Mouse (Mus musculus) embryonic facial prominence, embryonic 11.5 days (tissue): ENCODE results near the gene Sltm. TPM values are rescaled to one million over a fixed set of nuclear protein-coding genes. Genes with fewer than 3 reads are reported as not detected.

ENCODE experiments used
- ATAC-seq: fragments of 200-750 bp; cut with Nextera tagmentation; replicated peaks from 2 replicates; pipeline ENCODE4 v1.8.0; 2017; ENCODE audit warnings: low read depth; ENCODE audit not compliant: insufficient number of reproducible peaks, low FRiP score, low TSS enrichment
- DNase-seq: peaks from one replicate; pipeline ENCODE4 v3.0.0-alpha.2; 2015; ENCODE audit warnings: low spot score
- H3K27ac ChIP-seq: fragments of 300-500 bp; sonication (generic); replicated peaks from 2 replicates; pipeline ENCODE4 v1.5.1; 2014; ENCODE audit warnings: mild to moderate bottlenecking, low read depth, low read length, control low read depth
- H3K27me3 ChIP-seq: fragments of 300-500 bp; sonication (generic); 2 replicates; pipeline ENCODE4 v1.6.1; 2014; ENCODE audit warnings: mild to moderate bottlenecking, low read length, moderate library complexity, mixed read lengths; ENCODE audit not compliant: control insufficient read depth, insufficient read depth
- H3K36me3 ChIP-seq: fragments of 300-500 bp; sonication (generic); replicated peaks from 2 replicates; pipeline ENCODE4 v1.6.1; 2014; ENCODE audit warnings: low read depth, mild to moderate bottlenecking, low read length, moderate library complexity, mixed read lengths; ENCODE audit not compliant: control insufficient read depth, insufficient read depth
- H3K4me1 ChIP-seq: fragments of 300-500 bp; sonication (generic); 2 replicates; pipeline ENCODE4 v1.6.1; 2014; ENCODE audit warnings: low read length, mixed read lengths; ENCODE audit not compliant: control insufficient read depth, insufficient read depth
- H3K4me2 ChIP-seq: fragments of 300-500 bp; sonication (generic); 2 replicates; pipeline ENCODE4 v1.6.1; 2014; ENCODE audit warnings: low read depth, mild to moderate bottlenecking, control low read depth, low read length, moderate library complexity
- H3K4me3 ChIP-seq: fragments of 300-500 bp; sonication (generic); 2 replicates; pipeline ENCODE4 v1.5.1; 2014; ENCODE audit warnings: low read depth, low read length, control low read depth
- H3K9ac ChIP-seq: fragments of 300-500 bp; sonication (generic); replicated peaks from 2 replicates; pipeline ENCODE4 v1.6.1; 2014; ENCODE audit warnings: mild to moderate bottlenecking, control low read depth, low read length
- H3K9me3 ChIP-seq: fragments of 300-500 bp; sonication (generic); replicated peaks from 2 replicates; pipeline ENCODE4 v1.6.1; 2016; ENCODE audit warnings: mild to moderate bottlenecking, low read length, inconsistent platforms, mixed read lengths; ENCODE audit not compliant: control insufficient read depth
- WGBS: fragments of 180-500 bp; shearing (Covaris S2); extraction: QIAGEN DNeasy Blood & Tissue Kit; methylation state at CpG from one replicate; pipeline ENCODE4 v1.1.7; 2014; 5-methylcytosine and 5-hydroxymethylcytosine counted together
- polyA plus RNA-seq: library from polyadenylated mRNA; unstranded; fragments of >200 nt; fragmentation: Nextera tagmentation; extraction: Ambion mirVana; gene quantifications from 2 replicates; pipeline ENCODE4 v1.2.1, GENCODE M21; 2014

Gene Sltm
- polyA plus RNA-seq, 1 experiment from 2014 or later: 61.9 TPM

GRCm38 (mm10) chr9:70506787-70507186, 35.8 kb upstream of the Sltm start:
- Histone ChIP-seq H3K9me3 (no peaks in the 10 kb centered on the region), H3K4me3 (no peak overlapping the region), H3K36me3 (no peaks in the 10 kb centered on the region), H3K27me3 (no peaks in the 10 kb centered on the region), H3K9ac (no peak overlapping the region), H3K4me1 (no peaks in the 10 kb centered on the region), H3K4me2 (no peak overlapping the region), H3K27ac (no peak overlapping the region)
- no peak for DNase-seq
- ATAC-seq: no peak
- WGBS: 82% methylated on average over 8 of the region's 8 CpGs

DNA sequence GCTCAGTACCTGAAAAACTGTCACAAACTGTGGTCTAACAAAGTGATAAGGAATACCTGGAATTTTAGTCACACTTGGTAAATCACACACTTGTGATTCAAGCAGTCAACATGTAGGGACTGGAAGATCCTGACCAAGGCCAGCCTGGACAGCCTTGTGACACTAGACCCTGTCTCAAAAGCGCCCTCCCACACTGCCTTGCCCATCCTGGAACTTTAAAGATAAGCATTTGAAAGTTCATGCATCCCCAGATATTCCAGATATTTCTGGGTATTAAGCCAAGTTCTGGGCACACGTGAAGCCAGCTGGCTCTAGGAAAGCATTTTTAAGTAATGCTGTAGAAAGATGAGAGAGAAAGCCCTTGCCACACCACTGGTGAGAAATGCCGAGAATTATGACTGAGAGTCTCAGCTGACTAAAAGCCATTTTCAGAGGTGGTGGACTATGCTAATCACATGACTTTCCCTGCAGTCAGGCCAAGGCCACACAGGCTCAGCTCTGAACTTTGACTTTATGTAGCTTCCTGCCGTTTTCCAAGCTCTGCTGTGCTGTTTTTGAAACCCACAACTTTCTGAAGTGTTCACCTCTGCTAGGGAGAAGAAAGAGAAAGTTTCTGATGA, 32.5 kb upstream of the Sltm start:
- H3K27me3 ChIP-seq: no peaks in the 10 kb centered on the region
- no peaks in the 10 kb centered on the region for H3K9me3 ChIP-seq
- DNase-seq (no peak), ATAC-seq (no peak)
- H3K27ac ChIP-seq: no peak overlapping the region
- WGBS: 73% methylated on average over 4 of the region's 4 CpGs
- no peak overlapping the region for H3K4me2 ChIP-seq
- H3K4me3 ChIP-seq: no peak overlapping the region
- no peaks in the 10 kb centered on the region for H3K36me3 ChIP-seq
- no peaks in the 10 kb centered on the region for H3K4me1 ChIP-seq
- no peak overlapping the region for H3K9ac ChIP-seq

DNA sequence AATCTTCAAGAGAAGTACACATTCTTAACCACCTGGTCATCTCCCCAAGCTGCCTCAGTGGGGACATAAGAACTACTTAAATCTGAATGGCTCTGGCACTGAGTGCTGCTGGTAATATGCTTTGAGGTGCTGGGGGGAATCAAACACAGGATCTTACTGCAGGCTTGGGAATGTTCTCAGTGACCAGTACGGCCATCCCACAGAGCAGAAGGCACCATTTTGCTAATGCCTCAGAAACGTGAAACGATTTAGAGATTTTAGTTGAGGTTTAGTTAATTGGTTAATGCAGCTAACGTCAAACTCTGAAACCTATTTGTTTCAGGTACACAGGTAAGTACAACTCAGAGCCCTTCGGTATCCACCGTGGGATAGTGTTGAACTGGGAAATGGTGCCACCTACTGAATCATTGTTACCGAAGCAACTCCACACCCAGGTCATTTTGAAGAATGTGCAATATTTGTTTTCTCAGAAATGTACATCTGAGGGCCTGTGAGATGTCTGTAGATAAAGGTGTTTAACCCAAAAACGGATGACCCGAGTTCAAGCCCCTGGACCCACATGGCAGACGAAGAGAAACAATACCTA, 31.5 kb upstream of the Sltm start:
- Histone ChIP-seq H3K36me3 (no peaks in the 10 kb centered on the region), H3K4me3 (no peak overlapping the region), H3K9me3 (no peaks in the 10 kb centered on the region), H3K4me2 (no peak overlapping the region), H3K27me3 (no peaks in the 10 kb centered on the region), H3K4me1 (no peaks in the 10 kb centered on the region), H3K27ac (no peak overlapping the region), H3K9ac (no peak overlapping the region)
- DNase-seq (no peak), ATAC-seq (no peak)
- 69% methylated on average over 10 of the region's 10 CpGs for WGBS

DNA sequence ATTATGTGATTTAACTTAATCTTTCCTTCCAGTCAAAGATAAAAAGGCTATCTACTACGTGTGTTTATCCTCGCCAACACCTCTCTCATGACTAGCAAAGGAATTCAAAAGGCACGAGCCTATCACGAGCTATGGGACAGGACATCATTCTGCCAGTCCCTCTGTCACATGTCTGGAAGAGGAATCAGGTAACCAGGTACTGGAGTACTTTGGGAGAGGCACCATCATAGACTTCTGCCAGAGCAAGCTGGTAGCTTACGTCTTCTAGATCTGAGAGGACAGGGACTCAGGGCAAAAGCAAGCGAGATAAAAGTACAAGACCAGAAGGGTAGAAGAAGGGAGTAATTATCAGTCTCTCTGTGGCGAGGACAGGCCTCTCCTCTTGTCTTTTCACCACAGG, 30.9 kb upstream of the Sltm start:
- no peaks in the 10 kb centered on the region for H3K27me3 ChIP-seq
- H3K27ac ChIP-seq: no peak overlapping the region
- H3K9ac ChIP-seq: no peak overlapping the region
- no peak for DNase-seq
- H3K9me3 ChIP-seq: no peaks in the 10 kb centered on the region
- H3K4me1 ChIP-seq: no peaks in the 10 kb centered on the region
- no peaks in the 10 kb centered on the region for H3K36me3 ChIP-seq
- WGBS: 85% methylated on average over 7 of the region's 7 CpGs
- no peak overlapping the region for H3K4me2 ChIP-seq
- ATAC-seq: no peak
- no peak overlapping the region for H3K4me3 ChIP-seq

DNA sequence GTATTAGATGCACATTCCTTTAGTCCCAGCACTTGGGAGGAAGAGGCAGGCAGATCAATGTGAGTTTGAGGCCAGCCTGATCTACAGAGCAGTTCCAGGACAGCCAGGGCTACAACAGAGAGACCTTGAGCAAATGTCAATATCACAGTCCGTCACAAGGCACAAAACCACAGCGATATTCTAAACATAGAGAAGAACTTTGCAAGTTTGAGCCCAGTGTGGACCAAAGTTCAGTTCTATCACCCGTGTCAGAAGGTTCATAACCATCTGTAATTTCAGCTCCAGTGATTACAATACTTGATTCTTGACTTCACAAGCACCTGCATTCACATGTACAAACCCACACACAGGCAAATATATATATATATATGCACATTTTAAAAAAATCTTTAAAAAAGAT, 21.9 kb upstream of the Sltm start:
- 83% methylated on average over 3 of the region's 3 CpGs for WGBS
- no peak overlapping the region for H3K27ac ChIP-seq
- no peak overlapping the region for H3K4me3 ChIP-seq
- H3K36me3 ChIP-seq: no peaks in the 10 kb centered on the region
- H3K4me1 ChIP-seq: no peaks in the 10 kb centered on the region
- H3K9ac ChIP-seq: no peak overlapping the region
- no peaks in the 10 kb centered on the region for H3K9me3 ChIP-seq
- DNase-seq (no peak), ATAC-seq (no peak)
- no peaks in the 10 kb centered on the region for H3K27me3 ChIP-seq
- H3K4me2 ChIP-seq: no peak overlapping the region

GRCm38 (mm10) chr9:70523813-70524212, 18.7 kb upstream of the Sltm start:
- Histone ChIP-seq H3K4me3 (no peak overlapping the region), H3K27ac (no peak overlapping the region), H3K4me1 (no peaks in the 10 kb centered on the region), H3K4me2 (no peak overlapping the region), H3K9ac (no peak overlapping the region), H3K9me3 (no peaks in the 10 kb centered on the region), H3K36me3 (no peaks in the 10 kb centered on the region), H3K27me3 (no peaks in the 10 kb centered on the region)
- no peak for DNase-seq
- 91% methylated on average over 3 of the region's 3 CpGs for WGBS
- ATAC-seq: no peak

DNA sequence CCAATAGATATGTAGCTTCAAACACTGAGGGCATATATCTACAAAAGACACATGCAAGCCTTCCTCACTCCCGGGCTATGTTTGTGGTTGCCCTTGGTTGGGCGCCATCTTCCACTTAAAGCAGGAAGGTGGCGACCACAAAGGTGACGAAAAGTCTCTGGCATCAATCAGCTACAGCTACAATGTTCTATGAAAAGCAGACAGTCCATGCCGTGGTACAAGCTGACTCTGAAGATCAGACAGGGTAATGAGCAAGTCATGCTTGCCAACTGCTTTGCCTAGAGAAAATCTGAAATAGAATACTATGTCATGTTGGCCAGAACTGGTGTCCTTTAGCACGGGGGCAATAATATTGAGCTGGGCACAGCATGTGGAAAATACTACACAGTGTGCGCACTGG, 18.2 kb upstream of the Sltm start:
- ATAC-seq (no peak), DNase-seq (no peak)
- Histone ChIP-seq H3K36me3 (no peaks in the 10 kb centered on the region), H3K4me3 (no peak overlapping the region), H3K9me3 (no peaks in the 10 kb centered on the region), H3K9ac (no peak overlapping the region), H3K27me3 (no peaks in the 10 kb centered on the region), H3K27ac (no peak overlapping the region), H3K4me2 (no peak overlapping the region), H3K4me1 (no peaks in the 10 kb centered on the region)
- WGBS: 89% methylated on average over 7 of the region's 7 CpGs

DNA sequence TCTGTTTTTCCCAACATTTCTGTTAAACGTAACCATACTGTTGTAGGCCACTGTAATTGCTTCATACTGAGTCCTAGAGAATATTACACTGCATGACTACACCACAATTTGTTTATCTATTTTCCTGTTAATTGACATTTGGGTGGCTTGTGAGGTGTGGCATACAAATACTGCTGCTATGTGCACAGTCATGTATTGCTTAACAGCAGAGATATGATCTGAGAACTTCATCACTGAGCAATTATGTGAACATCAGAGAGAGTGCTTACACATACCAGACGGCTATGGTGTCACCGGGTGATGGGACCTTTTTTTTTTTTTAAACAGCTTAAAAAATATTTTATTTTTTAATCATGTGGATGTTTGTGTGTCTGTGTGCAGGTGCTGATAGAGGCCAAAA, 9.2 kb upstream of the Sltm start:
- Histone ChIP-seq H3K9ac (no peak overlapping the region), H3K4me2 (no peak overlapping the region), H3K27me3 (no peaks in the 10 kb centered on the region), H3K27ac (no peak overlapping the region), H3K4me3 (no peak overlapping the region), H3K9me3 (no peaks in the 10 kb centered on the region), H3K36me3 (no peaks in the 10 kb centered on the region), H3K4me1 (no peaks in the 10 kb centered on the region)
- WGBS: 74% methylated on average over 3 of the region's 3 CpGs
- no peak for DNase-seq
- ATAC-seq: no peak
